Mouse (Mus musculus) gastrocnemius, postnatal 36 days (tissue): ENCODE results near the gene Gm48551. TPM values are rescaled to one million over a fixed set of nuclear protein-coding genes. Genes with fewer than 3 reads are reported as not detected.

Experiments
- DNase-seq, 2 experiments: peaks; one replicate each; pipeline ENCODE4 v3.0.0; 2022
- intact Hi-C: fragments of 180-260 bp; cut with DNase I; formaldehyde crosslinking; loops from one replicate; pipeline ENCODE4 v1.15.1; 2025
- total RNA-seq, 2 experiments: library from RNA; stranded (reverse); gene quantifications; 2 replicates each; pipeline ENCODE4 v1.2.3; 2021

Gene Gm48551
- total RNA-seq, 2 experiments from 2014 or later, result 0.89 to 1.2 TPM

GRCm38 (mm10) chr10:81379183-81379553 is 5.1 kb upstream of the Gm48551 start:
- intact Hi-C loops, result no loop called here
- no peak for DNase-seq

DNA sequence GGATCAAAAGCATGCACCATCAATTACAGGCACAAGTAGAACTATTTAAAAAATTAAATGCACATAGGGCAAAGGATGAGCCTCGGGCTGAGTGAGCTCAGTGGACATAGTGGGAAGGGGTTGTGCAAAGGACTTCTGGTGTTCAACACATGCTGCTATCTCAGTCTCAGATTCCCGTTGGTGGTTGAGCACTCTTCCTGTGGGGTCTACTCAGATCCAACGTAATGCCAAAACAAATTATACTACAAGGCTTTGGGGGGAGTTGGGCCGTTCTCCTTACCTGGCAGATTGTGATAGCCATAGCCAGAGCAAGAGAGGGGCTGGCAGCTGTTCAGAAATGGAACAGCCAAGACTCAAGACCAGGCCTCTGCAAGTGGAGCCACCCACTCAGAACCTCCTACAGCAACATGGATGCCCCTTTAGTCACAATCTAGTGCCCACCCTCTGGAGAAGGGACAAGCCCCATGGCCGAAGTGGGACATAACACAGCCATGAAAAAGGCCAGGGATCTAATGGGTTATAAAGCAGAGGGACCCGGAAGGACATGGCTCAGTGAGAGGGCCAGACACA is 4.4 kb upstream of the Gm48551 start:
- intact Hi-C loops, result no loop called here
- no peak for DNase-seq

DNA sequence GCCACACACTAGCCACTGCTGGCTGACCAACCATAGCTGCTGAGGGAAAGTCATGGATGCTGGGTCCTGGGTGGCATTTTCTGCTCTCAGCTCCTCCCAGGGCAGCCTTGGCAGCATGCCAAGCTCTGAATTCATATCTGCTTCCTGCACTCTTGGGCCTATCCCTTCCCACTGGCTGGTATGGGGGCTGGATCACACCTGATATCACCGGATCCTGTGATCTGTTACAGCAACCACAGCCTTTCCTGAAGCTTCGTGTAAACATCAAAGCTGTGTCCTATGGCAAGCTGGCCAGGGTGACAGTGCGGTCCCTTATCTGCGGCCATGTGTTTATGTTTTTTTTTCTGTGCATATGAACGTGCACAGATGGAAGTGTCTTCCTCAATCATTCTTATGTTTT is 2.2 kb upstream of the Gm48551 start:
- DNase-seq, result no peak
- intact Hi-C loops, result no loop called here

- intact Hi-C loops, result no loop called here
- DNase-seq, result no peak
Observed at GRCm38 (mm10) chr10:81384605-81384982, 328 bp downstream of the Gm48551 start.

- no peak for DNase-seq
- intact Hi-C loops, result no loop called here
Observed at GRCm38 (mm10) chr10:81385603-81386306, 1.5 kb downstream of the Gm48551 start.

GRCm38 (mm10) chr10:81387716-81388115 is 3.5 kb downstream of the Gm48551 start:
- intact Hi-C loops, result no loop called here

GRCm38 (mm10) chr10:81388505-81389055 is 4.3 kb downstream of the Gm48551 start, which contains the start of gene Gm48552:
Gm48552 (plus strand) TSS chr10:81389005.
- no peak for DNase-seq
- intact Hi-C loops, result no loop called here

More at GRCm38 (mm10) chr10:81387716-81388115, 3.5 kb downstream of the Gm48551 start:
- DNase-seq, result no peak

DNA sequence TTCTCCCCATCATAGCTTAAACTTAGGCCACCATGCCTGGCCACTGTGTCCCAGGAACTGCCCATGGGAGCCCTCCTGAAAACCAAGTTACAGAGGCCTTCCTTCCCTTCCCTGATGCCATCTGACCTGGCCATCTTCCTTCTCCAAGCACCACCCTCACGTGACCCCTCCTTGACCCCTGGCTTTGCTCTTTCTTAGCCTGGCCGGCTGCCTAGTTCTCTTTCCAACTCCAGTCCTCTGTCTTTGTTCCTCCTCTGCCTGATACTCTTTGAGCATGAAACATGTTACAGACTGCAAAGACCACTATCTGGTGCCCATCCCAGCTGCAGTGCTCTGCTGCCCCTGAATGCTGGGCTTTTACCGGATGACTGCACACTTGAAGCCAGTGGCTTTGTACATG is 5.1 kb downstream of the Gm48551 start:
- DNase-seq, result no peak
- intact Hi-C loops, result no loop called here

GRCm38 (mm10) chr10:81389801-81390677 is 5.8 kb downstream of the Gm48551 start:
- peak; percentile 68 to 79 for DNase-seq
- intact Hi-C loops, result loop anchor here (2.0 kb wide), 1 partner anchor 61 kb away; no protein-coding TSS in a partner anchor

DNA sequence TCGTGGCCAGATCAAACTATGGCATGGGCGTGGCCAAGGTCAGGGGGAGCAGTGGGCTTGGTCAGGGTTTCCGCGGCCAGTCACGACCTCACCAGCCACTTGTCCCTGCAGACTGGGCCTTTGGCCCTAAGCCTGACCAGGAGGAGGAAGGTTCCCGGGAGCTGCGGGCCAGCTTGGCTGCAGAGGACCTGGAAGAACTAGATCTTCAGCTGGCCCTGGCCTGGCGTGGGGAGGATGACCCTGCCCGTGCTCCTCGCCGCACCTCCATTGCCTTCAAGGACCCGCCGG is 6.4 kb downstream of the Gm48551 start:
- DNase-seq, result no peak
- intact Hi-C loops, result loop anchor here (2.0 kb wide), 1 partner anchor 60 kb away; no protein-coding TSS in a partner anchor

GRCm38 (mm10) chr10:81392270-81392669 is 8.0 kb downstream of the Gm48551 start:
- intact Hi-C loops, result loop anchor here (2.0 kb wide), 1 partner anchor 45 kb away; no protein-coding TSS in a partner anchor
- no peak for DNase-seq

DNA sequence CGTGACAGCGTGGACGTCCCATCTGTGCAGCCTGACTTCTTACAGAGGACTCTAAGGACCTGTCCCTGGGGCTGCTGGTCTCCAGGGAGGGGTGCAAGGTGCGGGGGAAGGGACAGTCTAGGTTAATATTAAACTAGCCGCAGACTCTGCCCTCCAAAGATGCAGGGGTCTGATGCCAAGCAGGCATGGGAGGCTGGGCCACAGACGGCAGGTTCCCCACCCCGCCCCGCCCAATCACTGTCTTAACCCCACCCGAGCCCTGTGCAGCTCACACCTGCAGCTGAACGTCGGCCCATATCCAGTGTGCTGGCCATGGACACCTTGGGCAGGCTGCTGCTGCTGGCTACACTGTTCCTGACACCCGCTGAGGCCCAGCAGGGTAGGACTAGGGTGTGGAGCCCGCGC is 8.5 kb downstream of the Gm48551 start, which contains the start of gene Smim24:
Gene Smim24, plus strand, starts transcription at position 271 of the 405 bp plus-strand sequence.
- DNase-seq, result no peak
- intact Hi-C loops, result loop anchor here (2.0 kb wide), 1 partner anchor 44 kb away; no protein-coding TSS in a partner anchor

DNA sequence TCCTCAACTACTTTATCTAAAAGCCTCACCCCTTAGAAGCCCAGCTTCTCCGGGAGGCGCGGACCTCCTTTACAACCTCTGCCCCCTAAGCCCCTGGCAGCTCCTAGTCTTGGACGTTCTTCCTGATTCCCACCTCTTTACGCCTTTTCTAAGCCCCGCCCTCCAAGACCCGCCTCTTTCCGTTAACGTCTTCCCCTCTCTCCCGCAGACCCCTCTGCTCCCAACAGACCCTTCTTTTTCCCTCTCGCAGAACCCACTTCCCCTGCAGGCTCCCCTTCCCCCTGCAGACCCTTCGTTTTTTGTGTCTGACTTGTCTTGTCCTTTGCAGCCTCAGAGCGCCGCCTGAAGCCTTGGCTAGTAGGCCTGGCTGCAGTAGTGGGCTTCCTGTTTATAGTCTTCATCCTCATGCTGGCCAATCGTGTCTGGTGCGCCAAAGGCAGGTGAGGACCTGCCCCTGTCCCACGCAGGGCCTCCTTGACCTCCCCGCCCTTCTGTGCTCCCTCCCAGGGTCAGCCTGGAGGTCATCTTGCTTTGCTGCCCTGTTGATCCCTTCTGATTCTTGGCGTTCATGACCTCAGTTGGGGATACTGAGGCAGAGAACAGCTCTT is 9.3 kb downstream of the Gm48551 start:
- no peak for DNase-seq

DNA sequence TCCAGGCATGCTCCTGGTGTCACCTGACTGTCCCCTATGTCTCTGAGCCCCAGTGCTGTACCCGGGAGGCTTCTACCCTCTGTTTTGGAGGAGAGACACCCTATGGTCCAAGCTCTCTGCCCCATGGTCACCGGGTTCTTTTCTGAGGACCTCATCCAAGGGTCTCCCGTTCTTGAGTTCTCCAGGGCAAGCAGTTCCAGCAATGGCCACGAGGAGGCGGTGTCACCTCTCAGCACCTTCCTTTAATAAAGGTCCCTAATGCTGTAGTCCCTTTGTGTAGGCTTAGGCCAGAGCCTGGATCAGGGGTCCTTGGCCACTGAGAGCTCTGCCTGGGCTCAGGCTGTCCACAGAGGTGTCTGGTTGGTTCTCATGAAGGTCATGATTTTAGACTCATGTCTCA is 10.9 kb downstream of the Gm48551 start:
- intact Hi-C loops, result no loop called here
- peak in 1 of 2 experiments; percentile 67 for DNase-seq

More for the DNA sequence above, 9.3 kb downstream of the Gm48551 start:
- intact Hi-C loops, result loop anchor here (2.0 kb wide), 1 partner anchor 43 kb away; no protein-coding TSS in a partner anchor

DNA sequence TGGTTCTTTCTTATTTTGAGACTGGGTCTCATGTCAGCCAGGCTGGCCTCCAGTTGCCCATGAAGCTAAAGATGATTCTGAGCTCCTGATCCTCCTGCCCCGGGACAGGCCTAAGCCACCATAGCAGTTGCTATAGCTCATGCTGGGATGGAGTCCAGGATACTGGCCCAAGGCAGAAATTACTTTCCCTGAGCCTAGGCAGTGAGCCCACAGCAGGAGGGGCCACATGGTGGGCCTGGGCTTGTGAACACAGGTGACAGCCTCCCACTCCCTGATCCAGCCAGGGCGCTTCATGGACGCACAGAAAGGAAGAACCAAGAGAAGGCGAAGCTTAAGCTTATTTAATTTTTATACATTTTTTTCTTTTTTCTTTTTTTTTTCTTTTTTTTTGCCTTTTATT is 11.6 kb downstream of the Gm48551 start:
- DNase-seq, result no peak
- intact Hi-C loops, result no loop called here

- intact Hi-C loops, result no loop called here
Observed at GRCm38 (mm10) chr10:81396749-81397148, 12.5 kb downstream of the Gm48551 start.

DNA sequence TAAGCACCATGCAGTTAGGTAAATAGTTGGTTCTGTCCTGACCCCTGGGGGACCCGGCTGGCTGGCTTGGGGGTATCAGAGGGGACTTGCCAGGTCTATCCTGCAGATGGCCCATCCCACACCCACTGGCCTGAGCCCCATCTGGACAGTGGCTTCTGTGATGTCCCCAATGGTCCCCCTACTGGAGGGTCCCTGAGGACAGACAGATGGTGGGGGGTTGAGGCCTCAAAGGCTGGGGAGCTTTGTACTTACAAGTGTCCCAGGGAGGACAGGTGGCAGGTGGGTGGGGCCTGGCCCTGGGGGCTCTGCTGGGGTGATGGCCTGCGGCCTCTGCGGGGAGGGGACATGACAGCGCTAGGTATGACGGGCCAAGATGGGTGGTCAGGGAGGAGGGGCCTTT is 15.0 kb downstream of the Gm48551 start:
- DNase-seq, result no peak
- intact Hi-C loops, result no loop called here

More at GRCm38 (mm10) chr10:81396749-81397148, 12.5 kb downstream of the Gm48551 start:
- no peak for DNase-seq

- no peak for DNase-seq
- intact Hi-C loops, result no loop called here
Observed at GRCm38 (mm10) chr10:81399798-81400308, 15.6 kb downstream of the Gm48551 start.

- intact Hi-C loops, result no loop called here
Observed at GRCm38 (mm10) chr10:81400371-81401204, 16.3 kb downstream of the Gm48551 start.

More at GRCm38 (mm10) chr10:81400371-81401204, 16.3 kb downstream of the Gm48551 start:
- DNase-seq, result no peak
